Mouse (Mus musculus) thymus, adult 2 months (tissue): Measurements from ENCODE around the gene Dnah6. TPM values are rescaled to one million over a fixed set of nuclear protein-coding genes. Genes with fewer than 3 reads are reported as not detected.

Experiments used
- DNase-seq: peaks from one replicate; pipeline ENCODE4 v3.0.0; 2021
- H3K27ac ChIP-seq: fragments of 200-500 bp; 2 replicates; pipeline ENCODE4 v1.5.1; 2012; ENCODE audit warnings: low read length, control low read depth; ENCODE audit not compliant: control insufficient read depth, insufficient read depth
- H3K27me3 ChIP-seq: fragments of 200-500 bp; 2 replicates; pipeline ENCODE4 v1.6.1; 2012; ENCODE audit warnings: mild to moderate bottlenecking, low read length, moderate library complexity, mixed read lengths; ENCODE audit not compliant: control insufficient read depth, insufficient read depth
- H3K36me3 ChIP-seq: fragments of 200-500 bp; 2 replicates; pipeline ENCODE4 v1.6.1; 2012; ENCODE audit warnings: mild to moderate bottlenecking, low read length, moderate library complexity; ENCODE audit not compliant: control insufficient read depth, insufficient read depth
- H3K4me1 ChIP-seq: fragments of 200-500 bp; replicated peaks from 2 replicates; pipeline ENCODE4 v1.6.1; 2012; ENCODE audit warnings: low read length; ENCODE audit not compliant: control insufficient read depth, insufficient read depth
- H3K4me3 ChIP-seq: fragments of 200-500 bp; 2 replicates; pipeline ENCODE4 v1.5.1; 2012; ENCODE audit warnings: mild to moderate bottlenecking, low read length, control low read depth, moderate library complexity; ENCODE audit not compliant: control insufficient read depth, insufficient read depth
- CTCF ChIP-seq: fragments of 200-500 bp; IDR thresholded peaks from 2 replicates; pipeline ENCODE4 v1.5.1; 2012; ENCODE audit warnings: mild to moderate bottlenecking, control low read depth, low read length, moderate library complexity, borderline replicate concordance; ENCODE audit not compliant: control insufficient read depth, poor library complexity, insufficient read depth; ENCODE audit errors: extremely low read depth
- POLR2A ChIP-seq: fragments of 200-500 bp; IDR thresholded peaks from 2 replicates; pipeline ENCODE4 v1.6.1; 2012; ENCODE audit warnings: mild to moderate bottlenecking, low read length, control low read depth, moderate library complexity; ENCODE audit not compliant: control insufficient read depth, poor library complexity, insufficient read depth; ENCODE audit errors: extremely low read depth
- WGBS: fragments of 180-500 bp; shearing (Covaris S2); methylation state at CpG from one replicate; pipeline ENCODE4 v1.1.7; 2018; 5-methylcytosine and 5-hydroxymethylcytosine counted together
- polyA plus RNA-seq: library from polyadenylated mRNA; depleted of rRNA; stranded (reverse); fragments of >200 nt; gene quantifications from 2 replicates; pipeline ENCODE4 v1.2.3, GENCODE M21; 2012

Dnah6 gene
- polyA plus RNA-seq, 1 experiment, result 0.11 TPM

GRCm38 (mm10) chr6:73221958-73222735 is 696 bp upstream of the Dnah6 start:
- H3K4me3 ChIP-seq, result no peak overlapping the region; the same call in 1 of the 2 replicates
- no peaks in the 10 kb centered on the region for H3K27me3 ChIP-seq
- H3K27ac ChIP-seq, result no peak overlapping the region
- DNase-seq, result no peak
- 59% methylated on average over 23 of the region's 23 CpGs for WGBS
- peaks cover 5% of the 10 kb centered on the region; the same call in 1 of the 2 replicates for H3K4me1 ChIP-seq
- TF ChIP-seq CTCF (no peak), POLR2A (no peak)
- H3K36me3 ChIP-seq, result no peaks in the 10 kb centered on the region

GRCm38 (mm10) chr6:73211602-73212001 is 9.8 kb downstream of the Dnah6 start:
- Histone ChIP-seq H3K4me3 (no peak overlapping the region), H3K4me1 (peaks cover 7% of the 10 kb centered on the region), H3K27me3 (no peaks in the 10 kb centered on the region), H3K27ac (no peak overlapping the region), H3K36me3 (no peaks in the 10 kb centered on the region)
- TF ChIP-seq CTCF (no peak), POLR2A (no peak)
- no peak for DNase-seq

GRCm38 (mm10) chr6:73211036-73211435 is 10.4 kb downstream of the Dnah6 start:
- no peaks in the 10 kb centered on the region for H3K27me3 ChIP-seq
- DNase-seq, result no peak
- no peak overlapping the region for H3K27ac ChIP-seq
- TF ChIP-seq CTCF (no peak), POLR2A (no peak)
- H3K4me1 ChIP-seq, result peaks cover 7% of the 10 kb centered on the region
- H3K4me3 ChIP-seq, result no peak overlapping the region
- H3K36me3 ChIP-seq, result no peaks in the 10 kb centered on the region
- 62% methylated on average over 3 of the region's 3 CpGs for WGBS

GRCm38 (mm10) chr6:73210445-73210972 is 10.9 kb downstream of the Dnah6 start:
- Histone ChIP-seq H3K27ac (no peak overlapping the region), H3K4me3 (no peak overlapping the region), H3K4me1 (peaks cover 7% of the 10 kb centered on the region), H3K36me3 (no peaks in the 10 kb centered on the region), H3K27me3 (no peaks in the 10 kb centered on the region)
- TF ChIP-seq CTCF (no peak), POLR2A (no peak)
- DNase-seq, result peak; percentile 62
- WGBS, result 5% methylated on average over 4 of the region's 4 CpGs

DNA sequence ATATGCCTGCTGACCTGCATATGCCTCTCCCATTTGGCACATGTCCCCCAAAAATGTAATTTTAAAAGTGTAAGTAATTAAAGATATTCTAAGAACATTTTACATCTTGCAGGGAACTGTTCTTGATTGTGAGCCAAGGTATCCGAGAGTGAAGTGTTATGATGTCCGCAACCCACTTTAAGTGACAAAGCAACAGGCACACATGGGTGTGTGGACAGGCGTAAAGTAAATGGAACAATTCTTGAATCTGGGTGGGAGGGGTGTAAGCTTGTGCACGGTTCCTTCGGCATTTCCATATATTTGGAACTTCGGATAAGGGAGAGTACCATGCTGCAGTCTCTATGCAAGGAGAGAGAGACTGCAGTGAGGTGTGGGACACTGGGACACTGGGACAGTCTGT is 11.9 kb downstream of the Dnah6 start:
- Histone ChIP-seq H3K4me1 (peaks cover 7% of the 10 kb centered on the region), H3K36me3 (no peaks in the 10 kb centered on the region), H3K27me3 (no peaks in the 10 kb centered on the region), H3K27ac (no peak overlapping the region), H3K4me3 (no peak overlapping the region)
- 96% methylated on average over 6 of the region's 6 CpGs for WGBS
- no peak for DNase-seq
- TF ChIP-seq CTCF (no peak), POLR2A (no peak)

GRCm38 (mm10) chr6:73204937-73205336 is 16.5 kb downstream of the Dnah6 start:
- no peak overlapping the region for H3K4me3 ChIP-seq
- WGBS, result 84% methylated on average over 4 of the region's 4 CpGs
- H3K4me1 ChIP-seq, result peaks cover 4% of the 10 kb centered on the region
- no peak for DNase-seq
- H3K27me3 ChIP-seq, result no peaks in the 10 kb centered on the region
- TF ChIP-seq POLR2A, result no peak
- TF ChIP-seq CTCF, result no peak
- H3K36me3 ChIP-seq, result no peaks in the 10 kb centered on the region
- H3K27ac ChIP-seq, result no peak overlapping the region
